Mouse (Mus musculus) neural tube, embryonic 15.5 days (tissue): ENCODE results near the gene Slc2a13. TPM values are rescaled to one million over a fixed set of nuclear protein-coding genes. Genes with fewer than 3 reads are reported as not detected.

Experiments used
- ATAC-seq: fragments of 200-750 bp; cut with Nextera tagmentation; 2 replicates; pipeline ENCODE4 v1.8.0; 2017; ENCODE audit warnings: mild to moderate bottlenecking, moderate TSS enrichment, moderate library complexity; ENCODE audit not compliant: low FRiP score
- H3K27ac ChIP-seq: fragments of 300-500 bp; sonication (generic); replicated peaks from 2 replicates; pipeline ENCODE4 v1.5.1; 2015; ENCODE audit warnings: mild to moderate bottlenecking, inconsistent platforms
- H3K27me3 ChIP-seq: fragments of 300-500 bp; sonication (generic); replicated peaks from 2 replicates; pipeline ENCODE4 v1.6.1; 2015; ENCODE audit warnings: inconsistent platforms
- H3K36me3 ChIP-seq: fragments of 300-500 bp; sonication (generic); 2 replicates; pipeline ENCODE4 v1.6.1; 2015; ENCODE audit warnings: inconsistent platforms
- H3K4me1 ChIP-seq: fragments of 300-500 bp; sonication (generic); 2 replicates; pipeline ENCODE4 v1.6.1; 2015; ENCODE audit warnings: inconsistent platforms
- H3K4me2 ChIP-seq: fragments of 300-500 bp; sonication (generic); 2 replicates; pipeline ENCODE4 v1.6.1; 2015; ENCODE audit warnings: inconsistent platforms, mild to moderate bottlenecking, moderate library complexity
- H3K4me3 ChIP-seq: fragments of 300-500 bp; sonication (generic); replicated peaks from 2 replicates; pipeline ENCODE4 v1.5.1; 2015; ENCODE audit warnings: mild to moderate bottlenecking, inconsistent platforms
- H3K9ac ChIP-seq: fragments of 300-500 bp; sonication (generic); replicated peaks from 2 replicates; pipeline ENCODE4 v1.6.1; 2015; ENCODE audit warnings: mild to moderate bottlenecking, inconsistent platforms
- H3K9me3 ChIP-seq: fragments of 300-500 bp; sonication (generic); replicated peaks from 2 replicates; pipeline ENCODE4 v1.6.1; 2016; ENCODE audit warnings: inconsistent platforms
- WGBS: fragments of 180-500 bp; shearing (Covaris S2); methylation state at CpG from one replicate; pipeline ENCODE4 v1.1.7; 2015; ENCODE audit warnings: mixed read lengths; 5-methylcytosine and 5-hydroxymethylcytosine counted together
- polyA plus RNA-seq: library from polyadenylated mRNA; unstranded; fragments of >200 nt; fragmentation: Nextera tagmentation; extraction: Ambion mirVana; gene quantifications from 2 replicates; pipeline ENCODE4 v1.2.1, GENCODE M21; 2015

Slc2a13 gene
- polyA plus RNA-seq, 1 experiment from 2014 or later: 4.7 TPM

DNA sequence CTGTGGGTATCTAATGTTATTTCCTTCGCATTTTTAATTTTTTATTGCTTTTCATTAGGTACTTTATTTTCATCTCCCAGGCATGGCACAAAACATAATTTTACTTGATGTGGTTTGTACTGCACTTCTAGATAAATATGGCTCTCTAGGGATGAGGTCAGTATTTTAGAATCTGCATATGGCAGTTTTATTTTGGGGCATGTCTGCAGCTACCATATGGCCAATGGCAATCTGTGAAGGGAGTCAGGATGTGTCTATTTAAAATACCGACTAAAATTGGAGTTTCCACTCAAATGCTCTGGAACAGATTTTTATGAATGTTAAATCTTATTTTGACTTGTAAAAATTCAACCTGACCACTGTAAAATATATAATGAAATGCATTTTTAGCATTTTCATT lies 133.2 kb downstream of the Slc2a13 start:
- H3K4me1 ChIP-seq: no peaks in the 10 kb centered on the region
- H3K36me3 ChIP-seq: no peaks in the 10 kb centered on the region
- H3K4me3 ChIP-seq: no peak overlapping the region
- H3K9ac ChIP-seq: no peak overlapping the region
- no peak for ATAC-seq
- 47% methylated on average over 2 of the region's 2 CpGs for WGBS
- H3K4me2 ChIP-seq: no peak overlapping the region
- H3K27me3 ChIP-seq: no peaks in the 10 kb centered on the region
- no peak overlapping the region for H3K27ac ChIP-seq
- H3K9me3 ChIP-seq: no peaks in the 10 kb centered on the region

- ATAC-seq: no peak
- WGBS: 88% methylated on average over 6 of the region's 6 CpGs
- no peak overlapping the region for H3K4me3 ChIP-seq
Measured at GRCm38 (mm10) chr15:91425426-91425825, 147.6 kb downstream of the Slc2a13 start.

GRCm38 (mm10) chr15:91406979-91407378 lies 166.1 kb downstream of the Slc2a13 start:
- Histone ChIP-seq H3K4me3 (no peak overlapping the region), H3K9me3 (no peaks in the 10 kb centered on the region), H3K36me3 (no peaks in the 10 kb centered on the region), H3K4me1 (0 out of 2 replicates have a peak, but pooled peaks cover 5% of the 10 kb centered on the region), H3K9ac (no peak overlapping the region), H3K4me2 (no peak overlapping the region), H3K27me3 (no peaks in the 10 kb centered on the region), H3K27ac (no peak overlapping the region)
- no peak for ATAC-seq
- 46% methylated on average over 7 of the region's 7 CpGs for WGBS

More at GRCm38 (mm10) chr15:91425426-91425825, 147.6 kb downstream of the Slc2a13 start:
- no peaks in the 10 kb centered on the region for H3K36me3 ChIP-seq
- no peaks in the 10 kb centered on the region for H3K4me1 ChIP-seq
- H3K4me2 ChIP-seq: no peak overlapping the region
- H3K27ac ChIP-seq: no peak overlapping the region
- H3K9me3 ChIP-seq: no peaks in the 10 kb centered on the region
- no peak overlapping the region for H3K9ac ChIP-seq
- H3K27me3 ChIP-seq: no peaks in the 10 kb centered on the region

GRCm38 (mm10) chr15:91395165-91395564 lies 177.9 kb downstream of the Slc2a13 start:
- no peaks in the 10 kb centered on the region for H3K27me3 ChIP-seq
- no peak overlapping the region for H3K9ac ChIP-seq
- no peak overlapping the region for H3K4me2 ChIP-seq
- 90% methylated on average over 4 of the region's 4 CpGs for WGBS
- no peaks in the 10 kb centered on the region for H3K36me3 ChIP-seq
- H3K9me3 ChIP-seq: no peaks in the 10 kb centered on the region
- no peak for ATAC-seq
- H3K4me3 ChIP-seq: no peak overlapping the region
- no peak overlapping the region for H3K27ac ChIP-seq
- H3K4me1 ChIP-seq: no peaks in the 10 kb centered on the region

- WGBS: 78% methylated on average over 1 of the region's 1 CpGs
- no peak overlapping the region for H3K4me2 ChIP-seq
- no peak overlapping the region for H3K9ac ChIP-seq
- no peaks in the 10 kb centered on the region for H3K36me3 ChIP-seq
- no peaks in the 10 kb centered on the region for H3K9me3 ChIP-seq
- no peak overlapping the region for H3K27ac ChIP-seq
- no peaks in the 10 kb centered on the region for H3K27me3 ChIP-seq
- no peak overlapping the region for H3K4me3 ChIP-seq
- no peak for ATAC-seq
- H3K4me1 ChIP-seq: no peaks in the 10 kb centered on the region
Measured at GRCm38 (mm10) chr15:91383694-91384093, 189.4 kb downstream of the Slc2a13 start.

DNA sequence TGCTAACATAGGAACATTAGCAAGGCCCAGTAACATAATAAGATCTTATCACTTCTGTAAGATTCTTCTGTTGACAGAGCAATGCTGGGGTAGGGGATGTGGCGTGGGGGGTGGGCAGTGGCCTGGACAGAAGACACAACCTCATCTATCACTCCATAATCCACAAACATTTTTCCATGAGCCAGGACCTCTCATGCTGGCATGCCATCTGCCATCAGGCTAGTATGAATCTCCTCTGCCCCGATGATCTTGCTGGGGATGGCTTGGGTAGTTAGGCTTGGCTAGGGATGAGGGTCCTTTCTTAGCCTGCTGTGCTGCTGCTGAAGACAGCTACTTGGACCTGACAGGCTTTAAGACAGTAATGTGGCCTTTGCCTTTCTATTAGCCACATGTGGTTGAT lies 190.5 kb downstream of the Slc2a13 start:
- Histone ChIP-seq H3K9me3 (no peaks in the 10 kb centered on the region), H3K27me3 (no peaks in the 10 kb centered on the region), H3K9ac (no peak overlapping the region), H3K27ac (no peak overlapping the region), H3K4me1 (peaks cover 2% of the 10 kb centered on the region), H3K4me3 (no peak overlapping the region), H3K36me3 (no peaks in the 10 kb centered on the region), H3K4me2 (no peak overlapping the region)
- no peak for ATAC-seq
- WGBS: 90% methylated on average over 2 of the region's 2 CpGs

DNA sequence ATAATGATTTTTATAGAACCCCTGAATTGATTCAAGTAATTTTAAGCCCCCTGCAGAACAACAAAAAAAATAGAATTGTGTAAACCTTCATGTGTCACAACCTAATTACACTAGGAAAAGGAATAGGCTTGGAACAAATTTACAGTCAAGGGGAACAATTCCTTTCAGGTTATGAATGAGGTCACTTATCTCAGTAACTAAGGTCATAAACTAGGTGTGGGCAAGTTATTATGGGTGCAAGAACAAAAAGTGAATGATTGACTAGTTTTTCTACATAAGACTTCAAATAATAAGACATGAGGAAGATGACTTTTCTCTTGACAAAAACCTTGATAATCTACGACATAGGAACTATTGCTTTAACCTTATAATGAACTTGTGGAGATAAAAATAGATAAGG lies 191.2 kb downstream of the Slc2a13 start:
- H3K4me1 ChIP-seq: peaks cover 9% of the 10 kb centered on the region
- 88% methylated on average over 1 of the region's 1 CpGs for WGBS
- H3K36me3 ChIP-seq: no peaks in the 10 kb centered on the region
- no peak for ATAC-seq
- H3K9me3 ChIP-seq: no peaks in the 10 kb centered on the region
- H3K9ac ChIP-seq: no peak overlapping the region
- H3K4me3 ChIP-seq: no peak overlapping the region
- H3K27me3 ChIP-seq: no peaks in the 10 kb centered on the region
- H3K4me2 ChIP-seq: no peak overlapping the region
- H3K27ac ChIP-seq: no peak overlapping the region

- no peaks in the 10 kb centered on the region for H3K36me3 ChIP-seq
- H3K27ac ChIP-seq: no peak overlapping the region
- no peak for ATAC-seq
- 24% methylated on average over 8 of the region's 8 CpGs for WGBS
- H3K9me3 ChIP-seq: no peaks in the 10 kb centered on the region
- H3K9ac ChIP-seq: no peak overlapping the region
- no peaks in the 10 kb centered on the region for H3K27me3 ChIP-seq
- no peak overlapping the region for H3K4me2 ChIP-seq
- H3K4me3 ChIP-seq: no peak overlapping the region
- peaks cover 18% of the 10 kb centered on the region for H3K4me1 ChIP-seq
Measured at GRCm38 (mm10) chr15:91378751-91379325, 194.2 kb downstream of the Slc2a13 start.

GRCm38 (mm10) chr15:91377568-91377967 lies 195.5 kb downstream of the Slc2a13 start:
- Histone ChIP-seq H3K27ac (no peak overlapping the region), H3K4me1 (peaks cover 30% of the 10 kb centered on the region), H3K27me3 (no peaks in the 10 kb centered on the region), H3K36me3 (no peaks in the 10 kb centered on the region), H3K9ac (no peak overlapping the region), H3K4me2 (no peak overlapping the region), H3K4me3 (no peak overlapping the region), H3K9me3 (no peaks in the 10 kb centered on the region)
- 77% methylated on average over 11 of the region's 11 CpGs for WGBS
- ATAC-seq: no peak

DNA sequence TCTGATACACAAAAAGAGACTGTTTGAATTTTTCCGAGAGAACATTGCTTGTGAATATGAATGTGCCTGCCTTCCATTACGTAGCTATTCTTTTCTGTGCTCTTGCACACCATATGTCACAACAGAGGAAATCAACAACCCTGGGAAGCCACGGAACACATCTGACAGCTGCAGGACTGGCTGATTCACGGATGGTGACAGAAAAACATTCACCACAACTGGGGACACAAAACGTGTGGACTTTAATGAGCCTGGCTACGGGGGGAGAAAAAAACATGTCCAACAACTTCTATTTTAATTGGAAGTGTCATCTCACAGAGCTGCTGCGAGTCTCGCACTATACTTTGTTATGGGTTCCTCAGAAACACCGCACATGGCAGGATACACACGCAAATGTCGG lies 196.0 kb downstream of the Slc2a13 start:
- H3K36me3 ChIP-seq: no peaks in the 10 kb centered on the region
- H3K4me2 ChIP-seq: no peak overlapping the region
- WGBS: 43% methylated on average over 11 of the region's 11 CpGs
- H3K4me3 ChIP-seq: no peak overlapping the region
- H3K27ac ChIP-seq: no peak overlapping the region
- H3K27me3 ChIP-seq: no peaks in the 10 kb centered on the region
- ATAC-seq: no peak
- H3K9ac ChIP-seq: no peak overlapping the region
- peaks cover 35% of the 10 kb centered on the region for H3K4me1 ChIP-seq
- no peaks in the 10 kb centered on the region for H3K9me3 ChIP-seq

DNA sequence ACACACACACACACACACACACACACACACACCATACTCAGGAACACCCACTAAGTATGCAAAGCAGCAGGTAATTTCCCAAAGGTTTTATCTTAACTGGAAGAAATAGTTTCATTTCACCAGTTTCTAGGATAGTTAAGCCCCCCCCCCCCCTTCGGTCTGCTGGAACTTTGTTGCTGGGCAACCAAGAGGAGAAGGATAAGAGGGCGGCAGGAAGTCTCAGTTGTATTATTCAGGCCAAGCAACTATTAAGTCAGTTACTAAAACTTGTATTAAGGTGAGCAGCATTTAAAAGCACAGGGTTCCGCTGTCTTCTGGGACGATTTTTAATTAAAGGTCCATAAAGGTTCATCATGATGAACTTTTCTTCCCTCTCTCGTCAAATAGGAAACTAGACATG lies 198.6 kb downstream of the Slc2a13 start:
- Histone ChIP-seq H3K4me2 (no peak overlapping the region), H3K9ac (no peak overlapping the region), H3K27ac (no peak overlapping the region), H3K27me3 (no peaks in the 10 kb centered on the region), H3K36me3 (no peaks in the 10 kb centered on the region), H3K9me3 (no peaks in the 10 kb centered on the region), H3K4me1 (peaks cover 50% of the 10 kb centered on the region), H3K4me3 (no peak overlapping the region)
- WGBS: 34% methylated on average over 5 of the region's 5 CpGs
- no peak for ATAC-seq

DNA sequence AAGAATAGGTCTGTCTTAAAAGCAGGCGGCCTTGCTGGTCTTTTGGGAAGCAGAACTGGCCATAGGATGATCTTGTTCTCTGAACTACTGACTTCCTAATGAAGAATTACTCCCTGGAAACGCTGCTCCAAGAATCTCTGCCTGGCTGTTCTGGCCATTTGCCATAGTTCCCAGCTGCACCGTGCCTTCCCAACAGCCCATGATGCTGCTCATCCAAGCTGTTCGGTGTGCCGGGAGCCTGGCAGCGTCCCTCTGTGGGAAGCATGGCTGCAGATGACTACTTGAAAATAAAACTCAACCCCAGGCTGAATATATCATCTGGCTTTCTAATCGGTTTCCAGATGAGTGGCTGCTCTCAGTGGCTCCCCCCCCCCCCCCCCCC lies 199.9 kb downstream of the Slc2a13 start:
- H3K27ac ChIP-seq: peak overlapping the region; percentile 69
- 22% methylated on average over 7 of the region's 7 CpGs for WGBS
- no peak overlapping the region for H3K9ac ChIP-seq
- no peaks in the 10 kb centered on the region for H3K36me3 ChIP-seq
- H3K9me3 ChIP-seq: no peaks in the 10 kb centered on the region
- no peak overlapping the region; the same call in 1 of the 2 replicates for H3K4me2 ChIP-seq
- no peak overlapping the region for H3K4me3 ChIP-seq
- H3K27me3 ChIP-seq: no peaks in the 10 kb centered on the region
- peaks cover 54% of the 10 kb centered on the region for H3K4me1 ChIP-seq
- ATAC-seq: peak; percentile 72; the same call in 1 of the 2 replicates
